Mouse (Mus musculus) embryonic fibroblast, embryonic 13.5 days (primary cell): Measurements from ENCODE around the gene Npy2r.

ENCODE experiments used
- CTCF ChIP-seq: IDR thresholded peaks from 2 replicates; pipeline ENCODE4 v1.5.1; 2011; ENCODE audit warnings: mild to moderate bottlenecking, control low read depth, low read length, moderate library complexity, borderline replicate concordance; ENCODE audit not compliant: insufficient read depth
- POLR2A ChIP-seq: IDR thresholded peaks from 2 replicates; pipeline ENCODE4 v1.6.1; 2011; ENCODE audit warnings: low read depth, mild to moderate bottlenecking, control low read depth, low read length, moderate library complexity

- no peak for TF ChIP-seq CTCF
- no peak for TF ChIP-seq POLR2A
Observed at GRCm38 (mm10) chr3:82557786-82558185, 9.9 kb upstream of the Npy2r start.
